Mouse (Mus musculus) liver, embryonic 11.5 days (tissue): ENCODE results near the gene Auts2. TPM values are rescaled to one million over a fixed set of nuclear protein-coding genes. Genes with fewer than 3 reads are reported as not detected.

Experiments used
- ATAC-seq: fragments of 200-750 bp; cut with Nextera tagmentation; replicated peaks from 2 replicates; pipeline ENCODE4 v1.8.0; 2017; ENCODE audit warnings: moderate number of reproducible peaks, mild to moderate bottlenecking, moderate TSS enrichment, moderate library complexity; ENCODE audit not compliant: low FRiP score
- DNase-seq: peaks from one replicate; pipeline ENCODE4 v3.0.0-alpha.2; 2017; ENCODE audit warnings: low spot score
- H3K27ac ChIP-seq: fragments of 300-500 bp; sonication (generic); 2 replicates; pipeline ENCODE4 v1.5.1; 2014; ENCODE audit warnings: mild to moderate bottlenecking, low read depth, low read length, control low read depth
- H3K27me3 ChIP-seq: fragments of 300-500 bp; sonication (generic); replicated peaks from 2 replicates; pipeline ENCODE4 v1.6.1; 2014; ENCODE audit warnings: low read length, mixed read lengths; ENCODE audit not compliant: control insufficient read depth, insufficient read depth
- H3K36me3 ChIP-seq: fragments of 300-500 bp; sonication (generic); 2 replicates; pipeline ENCODE4 v1.6.1; 2014; ENCODE audit warnings: mild to moderate bottlenecking, low read length, moderate library complexity, mixed read lengths; ENCODE audit not compliant: control insufficient read depth, insufficient read depth
- H3K4me1 ChIP-seq: fragments of 300-500 bp; sonication (generic); replicated peaks from 2 replicates; pipeline ENCODE4 v1.6.1; 2014; ENCODE audit warnings: low read length, mixed read lengths; ENCODE audit not compliant: control insufficient read depth, insufficient read depth
- H3K4me2 ChIP-seq: fragments of 300-500 bp; sonication (generic); 2 replicates; pipeline ENCODE4 v1.6.1; 2014; ENCODE audit warnings: mild to moderate bottlenecking, control low read depth, moderate library complexity
- H3K4me3 ChIP-seq: fragments of 300-500 bp; sonication (generic); 2 replicates; pipeline ENCODE4 v1.5.1; 2014; ENCODE audit warnings: low read depth, low read length, control low read depth
- H3K9ac ChIP-seq: fragments of 300-500 bp; sonication (generic); 2 replicates; pipeline ENCODE4 v1.6.1; 2014; ENCODE audit warnings: low read depth, low read length, control low read depth
- H3K9me3 ChIP-seq: fragments of 300-500 bp; sonication (generic); 2 replicates; pipeline ENCODE4 v1.6.1; 2016; ENCODE audit warnings: low read length, inconsistent platforms, mixed read lengths; ENCODE audit not compliant: control insufficient read depth
- WGBS: fragments of 180-500 bp; shearing (Covaris S2); extraction: QIAGEN DNeasy Blood & Tissue Kit; methylation state at CpG from one replicate; pipeline ENCODE4 v1.1.7; 2014; 5-methylcytosine and 5-hydroxymethylcytosine counted together
- polyA plus RNA-seq: library from polyadenylated mRNA; unstranded; fragments of >200 nt; fragmentation: Nextera tagmentation; extraction: Ambion mirVana; gene quantifications from 2 replicates; pipeline ENCODE4 v1.2.1, GENCODE M21; 2014

Gene Auts2
- polyA plus RNA-seq, 1 experiment from 2014 or later, result 13.8 TPM

DNA sequence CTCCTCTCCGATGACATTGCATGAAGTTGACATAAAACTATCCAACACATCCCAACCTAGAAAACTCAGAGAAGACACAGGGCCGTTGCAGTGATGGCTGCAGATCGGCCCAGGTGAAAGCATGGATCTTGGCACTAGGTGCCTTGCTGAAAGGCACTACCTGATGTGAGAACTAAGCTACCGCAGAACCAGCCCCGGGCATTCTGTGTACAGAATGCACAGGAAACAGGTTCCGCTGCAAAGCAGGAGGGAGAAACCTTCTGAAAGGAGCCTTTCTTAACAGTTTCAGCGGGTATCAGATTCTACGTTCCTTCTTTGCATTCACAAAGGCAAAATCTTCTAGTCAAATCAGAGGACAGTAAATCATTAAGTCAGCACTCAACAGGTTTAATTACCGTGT, 361.1 kb downstream of the Auts2 start:
- Histone ChIP-seq H3K27me3 (no peaks in the 10 kb centered on the region), H3K4me2 (no peak overlapping the region), H3K4me1 (no peaks in the 10 kb centered on the region), H3K36me3 (no peaks in the 10 kb centered on the region), H3K4me3 (no peak overlapping the region), H3K27ac (no peak overlapping the region), H3K9ac (no peak overlapping the region), H3K9me3 (no peaks in the 10 kb centered on the region)
- DNase-seq (no peak), ATAC-seq (no peak)
- WGBS, result 88% methylated on average over 9 of the region's 9 CpGs

DNA sequence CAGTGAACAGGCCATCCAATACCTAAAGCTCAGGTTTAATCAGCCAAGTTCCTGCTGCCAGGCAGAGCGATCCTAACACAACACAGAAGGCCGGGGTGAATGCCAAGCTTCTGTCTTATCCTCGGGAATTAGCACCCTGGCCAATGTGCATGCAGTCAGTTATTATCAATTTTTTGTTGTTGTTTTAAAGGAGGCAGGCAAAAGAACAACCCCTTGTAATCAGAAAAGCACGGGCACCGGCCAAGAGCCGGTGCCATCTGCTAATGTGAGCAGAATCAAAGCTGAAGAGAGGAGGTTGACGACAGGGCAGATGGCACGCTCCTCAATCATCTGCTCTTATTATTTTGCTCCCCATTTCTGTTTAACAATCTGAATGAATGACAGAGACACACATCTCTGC, 373.1 kb downstream of the Auts2 start:
- H3K4me2 ChIP-seq, result no peak overlapping the region
- H3K36me3 ChIP-seq, result no peaks in the 10 kb centered on the region
- no peak for ATAC-seq
- no peak overlapping the region for H3K27ac ChIP-seq
- H3K27me3 ChIP-seq, result no peaks in the 10 kb centered on the region
- WGBS, result 83% methylated on average over 8 of the region's 8 CpGs
- no peaks in the 10 kb centered on the region for H3K9me3 ChIP-seq
- no peaks in the 10 kb centered on the region for H3K4me1 ChIP-seq
- DNase-seq, result no peak
- no peak overlapping the region for H3K9ac ChIP-seq
- H3K4me3 ChIP-seq, result no peak overlapping the region

DNA sequence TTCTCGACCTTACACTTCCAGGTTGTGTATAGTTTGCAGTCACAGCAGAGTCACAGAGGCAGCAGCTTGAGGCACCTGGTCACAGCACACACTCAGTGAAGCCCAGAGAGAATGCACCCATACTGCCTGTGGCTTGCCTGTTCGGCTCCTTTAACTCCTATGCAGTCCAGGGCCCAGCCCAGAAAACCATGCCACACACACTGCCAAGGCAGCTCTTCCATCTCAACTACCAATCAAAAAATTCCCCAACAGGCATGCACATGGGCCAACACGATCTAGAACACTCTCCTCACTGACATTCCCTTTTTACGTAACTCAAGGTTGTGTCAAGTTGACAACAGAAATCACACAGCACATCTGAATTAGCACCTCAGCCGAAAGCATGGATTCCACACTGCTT, 374.3 kb downstream of the Auts2 start:
- no peaks in the 10 kb centered on the region for H3K27me3 ChIP-seq
- WGBS, result 84% methylated on average over 5 of the region's 5 CpGs
- no peaks in the 10 kb centered on the region for H3K9me3 ChIP-seq
- no peaks in the 10 kb centered on the region for H3K36me3 ChIP-seq
- H3K4me3 ChIP-seq, result no peak overlapping the region
- no peak overlapping the region for H3K27ac ChIP-seq
- DNase-seq (no peak), ATAC-seq (no peak)
- no peak overlapping the region for H3K4me2 ChIP-seq
- no peaks in the 10 kb centered on the region for H3K4me1 ChIP-seq
- H3K9ac ChIP-seq, result no peak overlapping the region

DNA sequence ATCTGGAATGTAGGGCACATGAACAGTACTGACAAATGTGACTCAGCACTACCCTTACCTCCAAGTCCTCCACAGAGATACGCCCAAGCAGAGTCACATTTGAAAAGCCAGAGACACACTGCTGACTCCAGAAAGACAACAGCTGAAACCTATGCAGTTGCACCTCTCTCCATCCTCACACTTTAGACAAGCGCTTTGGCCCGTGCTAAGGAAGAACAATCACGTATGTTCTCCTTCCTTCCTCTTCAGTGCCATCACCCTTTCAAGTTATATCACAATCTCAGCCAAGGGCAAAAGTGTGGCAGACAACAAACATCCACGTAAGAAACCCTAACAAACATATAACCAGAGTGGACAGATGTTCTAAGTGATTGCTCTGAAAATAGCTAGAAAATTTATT, 374.9 kb downstream of the Auts2 start:
- no peak overlapping the region for H3K27ac ChIP-seq
- no peak for DNase-seq

DNA sequence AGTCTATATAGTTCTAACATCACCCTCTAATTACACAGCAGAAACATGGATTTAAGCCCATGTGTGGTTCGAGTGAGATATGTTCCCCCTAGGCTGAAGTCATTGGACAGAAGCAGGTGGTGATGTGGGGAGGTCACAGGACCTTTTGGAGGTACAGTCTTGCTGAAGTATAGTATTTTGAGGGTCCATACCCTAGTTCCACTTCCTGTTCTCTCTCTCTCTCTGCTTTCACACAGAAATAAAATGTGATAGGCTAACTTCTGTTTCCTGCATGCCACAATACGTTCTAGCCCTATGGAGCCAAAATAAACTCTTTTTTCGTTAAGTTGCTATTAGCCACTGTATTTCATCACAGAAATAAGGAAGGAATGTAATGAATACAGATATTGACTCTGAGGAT, 376.6 kb downstream of the Auts2 start:
- Histone ChIP-seq H3K4me2 (no peak overlapping the region), H3K4me1 (no peaks in the 10 kb centered on the region; the same call in 1 of the 2 replicates), H3K27me3 (no peaks in the 10 kb centered on the region), H3K9ac (no peak overlapping the region), H3K27ac (no peak overlapping the region), H3K9me3 (no peaks in the 10 kb centered on the region), H3K4me3 (no peak overlapping the region), H3K36me3 (no peaks in the 10 kb centered on the region)
- DNase-seq (no peak), ATAC-seq (no peak)
- WGBS, result 66% methylated on average over 3 of the region's 3 CpGs

More for the DNA sequence above, 374.9 kb downstream of the Auts2 start:
- Histone ChIP-seq H3K9me3 (no peaks in the 10 kb centered on the region), H3K27me3 (no peaks in the 10 kb centered on the region), H3K4me2 (no peak overlapping the region), H3K36me3 (no peaks in the 10 kb centered on the region), H3K4me3 (no peak overlapping the region), H3K4me1 (no peaks in the 10 kb centered on the region), H3K9ac (no peak overlapping the region)
- WGBS, result 93% methylated on average over 5 of the region's 5 CpGs
- ATAC-seq, result no peak

DNA sequence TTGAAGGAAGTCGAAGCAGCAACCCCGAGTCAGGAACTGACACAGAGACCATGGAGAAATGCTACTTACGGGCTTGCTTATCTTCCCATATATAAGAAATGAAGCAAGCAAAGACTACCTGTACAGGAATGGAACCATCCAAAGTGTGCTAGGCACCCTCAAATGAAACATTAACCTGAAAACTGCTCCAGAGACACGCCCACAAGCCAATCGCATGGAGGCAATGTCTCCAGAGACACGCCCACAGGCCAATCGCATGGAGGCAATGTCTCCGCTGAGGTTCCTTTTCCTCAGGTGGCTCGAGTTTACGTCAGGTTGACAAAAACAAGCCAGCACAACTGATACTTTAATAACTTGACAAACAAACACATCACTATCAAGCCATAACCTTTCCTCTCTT, 379.2 kb downstream of the Auts2 start:
- Histone ChIP-seq H3K9ac (no peak overlapping the region), H3K4me3 (no peak overlapping the region), H3K4me2 (no peak overlapping the region), H3K9me3 (no peaks in the 10 kb centered on the region), H3K4me1 (no peaks in the 10 kb centered on the region; the same call in 1 of the 2 replicates), H3K27me3 (no peaks in the 10 kb centered on the region), H3K36me3 (no peaks in the 10 kb centered on the region), H3K27ac (no peak overlapping the region)
- no peak for DNase-seq
- no peak for ATAC-seq
- 77% methylated on average over 10 of the region's 10 CpGs for WGBS

DNA sequence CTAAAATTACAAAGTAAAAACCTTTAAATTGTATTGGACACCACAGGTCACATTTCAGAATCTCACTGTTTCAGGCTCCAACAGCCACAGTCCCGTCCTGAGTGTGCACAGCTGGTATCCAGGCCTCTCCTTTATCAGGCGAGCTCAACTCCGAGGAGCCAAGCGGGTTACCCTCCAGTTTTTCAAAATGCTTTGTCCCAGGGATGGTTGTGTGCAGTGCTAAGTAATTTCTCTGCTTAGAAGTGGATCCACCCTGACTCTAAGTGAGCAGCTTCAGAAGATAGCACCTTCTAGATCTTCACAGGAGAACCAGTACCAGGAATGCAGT, 381.0 kb downstream of the Auts2 start:
- Histone ChIP-seq H3K9ac (no peak overlapping the region), H3K27ac (no peak overlapping the region), H3K4me2 (no peak overlapping the region), H3K9me3 (no peaks in the 10 kb centered on the region), H3K4me3 (no peak overlapping the region), H3K36me3 (no peaks in the 10 kb centered on the region), H3K27me3 (no peaks in the 10 kb centered on the region), H3K4me1 (no peaks in the 10 kb centered on the region; the same call in 1 of the 2 replicates)
- DNase-seq (no peak), ATAC-seq (no peak)
- 71% methylated on average over 4 of the region's 4 CpGs for WGBS

DNA sequence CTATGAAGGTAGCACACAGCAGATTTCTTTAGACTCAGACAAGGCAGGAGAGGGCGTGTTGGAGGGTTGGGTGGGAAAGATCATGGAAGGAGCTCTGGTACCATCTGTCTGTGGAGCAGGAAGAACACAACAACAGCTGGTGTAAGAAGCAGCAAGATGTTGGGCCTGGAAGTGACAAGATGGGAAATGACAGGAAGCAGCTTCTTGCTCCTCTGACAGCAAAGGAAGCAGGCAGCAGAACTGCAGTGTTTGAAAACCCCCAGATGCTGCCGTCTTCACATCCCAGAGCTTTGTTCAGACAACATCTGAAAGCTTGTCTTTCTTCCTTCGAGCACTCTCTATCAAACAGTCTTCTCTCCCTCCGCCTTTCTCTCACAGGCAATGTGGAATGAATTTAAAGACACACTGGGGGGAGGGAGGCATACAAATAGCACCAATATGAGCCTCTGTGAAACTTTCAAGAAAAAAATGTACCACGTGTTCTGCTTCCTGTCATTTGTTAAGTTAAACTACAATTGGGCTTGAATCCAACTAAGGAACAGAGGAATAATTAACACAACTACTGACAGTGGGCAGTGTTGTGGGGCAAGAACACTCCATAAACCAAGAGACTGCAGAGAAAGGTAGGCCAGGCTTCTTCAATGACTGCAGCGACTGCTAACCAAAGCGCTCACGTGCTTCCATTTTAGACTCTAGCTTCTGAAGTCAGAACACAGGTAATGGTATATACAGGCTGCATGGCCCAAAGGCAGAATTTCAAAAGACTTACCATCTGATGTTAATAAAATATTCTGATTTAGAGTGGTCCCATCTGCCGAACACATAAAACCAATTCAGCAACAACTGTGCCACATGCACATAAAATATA, 381.6 kb downstream of the Auts2 start:
- no peaks in the 10 kb centered on the region for H3K36me3 ChIP-seq
- WGBS, result 55% methylated on average over 9 of the region's 9 CpGs
- H3K9me3 ChIP-seq, result no peaks in the 10 kb centered on the region
- H3K27me3 ChIP-seq, result no peaks in the 10 kb centered on the region
- H3K4me3 ChIP-seq, result no peak overlapping the region
- no peaks in the 10 kb centered on the region; the same call in 1 of the 2 replicates for H3K4me1 ChIP-seq
- H3K9ac ChIP-seq, result no peak overlapping the region
- no peak overlapping the region for H3K4me2 ChIP-seq
- no peak; the same call in 1 of the 2 replicates for ATAC-seq
- no peak for DNase-seq
- peak overlapping the region; percentile 43; the same call in 1 of the 2 replicates for H3K27ac ChIP-seq

DNA sequence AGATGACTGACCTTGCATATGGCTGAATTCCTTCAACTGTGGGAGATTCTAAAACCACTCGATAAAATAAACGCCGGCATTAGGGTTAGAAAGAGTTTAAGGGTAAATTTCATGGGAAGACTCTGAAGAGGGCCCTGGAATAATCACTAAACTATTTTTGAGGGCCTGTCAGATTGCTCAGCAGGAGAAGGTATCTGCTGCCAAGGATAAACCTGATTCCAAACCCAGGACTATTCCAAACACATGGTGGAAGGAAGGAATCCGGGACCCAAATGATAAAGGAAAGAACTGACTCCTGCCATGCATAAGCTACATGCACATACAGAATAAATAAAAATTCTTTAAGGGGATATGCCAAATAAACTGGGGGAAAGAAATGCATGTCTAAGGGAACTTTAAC, 399.0 kb downstream of the Auts2 start:
- no peak overlapping the region for H3K4me2 ChIP-seq
- H3K36me3 ChIP-seq, result no peaks in the 10 kb centered on the region

More for the DNA sequence above, 399.0 kb downstream of the Auts2 start:
- Histone ChIP-seq H3K4me3 (no peak overlapping the region), H3K4me1 (no peaks in the 10 kb centered on the region), H3K9ac (no peak overlapping the region), H3K9me3 (no peaks in the 10 kb centered on the region), H3K27me3 (no peaks in the 10 kb centered on the region), H3K27ac (no peak overlapping the region)
- DNase-seq (no peak), ATAC-seq (no peak)
- 85% methylated on average over 4 of the region's 4 CpGs for WGBS
